Mouse (Mus musculus) midbrain, embryonic 14.5 days (tissue): ENCODE data around the gene H1f0. TPM values are rescaled to one million over a fixed set of nuclear protein-coding genes. Genes with fewer than 3 reads are reported as not detected.
A peak's percentile ranks its signal among the peaks of the same experiment; 100 is the strongest.
"Not testable (repeated sequence)": the region's sequence is repeated elsewhere in the genome, so short reads cannot be mapped to it uniquely, and the experiment has no call there.

Source experiments
- ATAC-seq: fragments of 200-750 bp; cut with Nextera tagmentation; 2 replicates; pipeline ENCODE4 v1.8.0; 2017; ENCODE audit warnings: moderate number of reproducible peaks, moderate library complexity; ENCODE audit not compliant: low FRiP score, low TSS enrichment
- DNase-seq: peaks from one replicate; pipeline ENCODE4 v3.0.0-alpha.2; 2015
- H3K27ac ChIP-seq: fragments of 300-500 bp; sonication (generic); replicated peaks from 2 replicates; pipeline ENCODE4 v1.5.1; 2014; ENCODE audit warnings: mild to moderate bottlenecking, low read depth, low read length, moderate library complexity
- H3K27me3 ChIP-seq: fragments of 300-500 bp; sonication (generic); 2 replicates; pipeline ENCODE4 v1.6.1; 2014; ENCODE audit warnings: low read length, control low read depth, mixed read lengths; ENCODE audit not compliant: control insufficient read depth, insufficient read depth
- H3K36me3 ChIP-seq: fragments of 300-500 bp; sonication (generic); 2 replicates; pipeline ENCODE4 v1.6.1; 2014; ENCODE audit warnings: low read length, control low read depth; ENCODE audit not compliant: control insufficient read depth, insufficient read depth
- H3K4me1 ChIP-seq: fragments of 300-500 bp; sonication (generic); 2 replicates; pipeline ENCODE4 v1.6.1; 2014; ENCODE audit warnings: mild to moderate bottlenecking, antibody characterized with exemption, low read length, control low read depth; ENCODE audit not compliant: control insufficient read depth, insufficient read depth
- H3K4me2 ChIP-seq: fragments of 300-500 bp; sonication (generic); 2 replicates; pipeline ENCODE4 v1.6.1; 2014; ENCODE audit warnings: mild to moderate bottlenecking, low read length, moderate library complexity
- H3K4me3 ChIP-seq: fragments of 300-500 bp; sonication (generic); replicated peaks from 2 replicates; pipeline ENCODE4 v1.5.1; 2014; ENCODE audit warnings: low read depth, low read length
- H3K9ac ChIP-seq: fragments of 300-500 bp; sonication (generic); replicated peaks from 2 replicates; pipeline ENCODE4 v1.6.1; 2014; ENCODE audit warnings: mild to moderate bottlenecking, low read length, moderate library complexity
- H3K9me3 ChIP-seq: fragments of 300-500 bp; sonication (generic); 2 replicates; pipeline ENCODE4 v1.6.1; 2016; ENCODE audit warnings: low read length, control low read depth, mixed read lengths; ENCODE audit not compliant: control insufficient read depth
- WGBS: fragments of 180-500 bp; shearing (Covaris S2); extraction: QIAGEN DNeasy Blood & Tissue Kit; methylation state at CpG from one replicate; pipeline ENCODE4 v1.1.7; 2014; 5-methylcytosine and 5-hydroxymethylcytosine counted together
- polyA plus RNA-seq: library from polyadenylated mRNA; unstranded; fragments of >200 nt; fragmentation: Nextera tagmentation; extraction: Ambion mirVana; gene quantifications from 2 replicates; pipeline ENCODE4 v1.2.1, GENCODE M21; 2014

The H1f0 gene
- polyA plus RNA-seq, 1 experiment from 2014 or later, result 94.4 TPM

DNA sequence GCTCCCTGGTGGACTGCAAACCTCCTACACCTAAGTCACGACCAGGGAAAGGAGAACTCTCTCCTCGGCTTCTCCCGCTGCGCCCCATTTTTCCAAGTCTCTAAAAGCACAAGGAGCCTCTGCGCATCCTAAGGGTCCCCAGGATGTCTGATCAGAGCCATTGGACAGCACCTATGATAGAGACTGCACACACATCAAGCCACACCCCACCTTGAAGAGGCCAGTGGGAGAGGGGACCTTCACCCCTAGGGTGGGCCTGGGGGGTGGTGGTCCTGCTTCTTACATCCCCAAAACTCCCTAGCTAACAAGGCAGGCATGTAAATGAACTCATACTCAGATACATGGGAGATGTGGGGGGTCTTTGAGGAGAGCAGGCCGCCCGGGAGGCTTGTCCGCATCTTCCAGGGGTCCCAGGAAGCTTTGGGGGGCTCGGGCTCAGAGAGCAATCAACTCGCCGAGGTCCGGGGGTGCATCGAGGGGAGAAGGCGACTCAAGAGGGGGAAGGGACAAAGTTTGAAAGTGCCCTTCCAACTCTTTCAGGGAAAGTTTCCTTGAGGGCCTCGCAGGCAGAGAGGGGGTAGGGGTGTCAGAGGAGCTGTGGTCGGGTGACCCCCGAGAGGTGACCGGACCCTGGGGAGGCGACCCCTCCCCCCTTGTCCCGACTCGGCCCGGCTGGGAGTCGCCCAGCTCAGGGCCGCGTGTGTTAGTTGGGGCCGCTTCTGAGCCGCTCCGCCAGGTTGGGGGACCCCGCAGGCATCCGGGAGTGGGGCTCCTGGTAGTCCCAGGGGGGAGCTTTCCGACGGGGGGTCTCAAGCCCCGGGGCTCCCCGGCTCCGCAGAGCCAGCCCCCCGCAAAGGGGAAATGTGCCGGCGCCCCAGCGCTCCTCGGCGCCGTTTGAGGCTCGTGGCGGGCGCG lies 702 bp upstream of the H1f0 start:
- 7% methylated on average over 46 of the region's 46 CpGs for WGBS
- peak overlapping the region; percentile 98 for H3K9ac ChIP-seq
- H3K36me3 ChIP-seq, result no peaks in the 10 kb centered on the region
- peak overlapping the region; percentile 99 for H3K4me2 ChIP-seq
- H3K27me3 ChIP-seq, result no peaks in the 10 kb centered on the region
- H3K9me3 ChIP-seq, result no peaks in the 10 kb centered on the region
- peak overlapping the region; percentile 66 for H3K4me3 ChIP-seq
- DNase-seq (peak; percentile 31), ATAC-seq (peak; percentile 42; the same call in 1 of the 2 replicates)
- peaks cover 32% of the 10 kb centered on the region for H3K4me1 ChIP-seq
- H3K27ac ChIP-seq, result peak overlapping the region; percentile 93

GRCm38 (mm10) chr15:79028823-79029484 lies 704 bp downstream of the H1f0 start:
- H3K4me1 ChIP-seq, result peaks cover 32% of the 10 kb centered on the region
- H3K27ac ChIP-seq, result peak overlapping the region; percentile 93
- 22% methylated on average over 16 of the region's 16 CpGs for WGBS

DNA sequence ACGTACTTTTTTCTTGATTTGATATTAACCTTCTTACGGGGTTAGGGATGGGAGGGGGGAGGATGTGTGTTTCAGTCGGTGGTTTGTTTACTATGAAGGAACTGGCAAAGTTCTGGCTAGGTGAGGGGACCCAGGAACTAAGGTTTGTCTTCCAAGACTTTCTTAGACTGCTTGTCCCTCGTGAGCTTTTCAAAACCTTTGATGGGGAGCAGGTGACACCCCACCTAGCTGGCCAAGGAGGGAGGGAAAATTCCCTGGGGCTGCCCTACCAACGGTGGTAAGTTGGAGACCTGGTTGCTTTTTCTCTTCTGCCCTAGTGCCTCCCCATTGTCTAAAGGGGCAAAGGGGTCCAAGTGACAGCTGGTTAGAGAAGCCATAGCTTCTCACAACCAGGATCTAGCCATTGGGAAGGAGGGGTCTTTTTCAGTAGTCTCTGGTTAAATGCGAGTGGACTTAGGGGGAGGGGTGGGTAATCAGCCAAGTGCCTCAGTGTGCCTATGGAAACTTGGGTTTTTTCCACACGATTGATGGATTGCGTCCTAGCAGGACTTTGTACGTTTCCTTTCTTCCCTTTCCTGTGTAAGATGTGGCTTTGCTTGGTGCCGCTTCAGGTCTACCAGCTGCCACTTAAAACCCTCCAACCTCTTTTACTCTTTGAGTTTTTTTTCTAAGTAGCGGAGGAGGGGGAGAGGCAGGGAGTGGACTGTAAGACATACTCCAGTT lies 1.4 kb downstream of the H1f0 start:
- Histone ChIP-seq H3K36me3 (no peaks in the 10 kb centered on the region), H3K4me2 (peak overlapping the region; percentile 99), H3K27me3 (no peaks in the 10 kb centered on the region), H3K27ac (peak overlapping the region; percentile 26; the same call in 1 of the 2 replicates), H3K9me3 (no peaks in the 10 kb centered on the region), H3K4me1 (peaks cover 32% of the 10 kb centered on the region), H3K9ac (peak overlapping the region; percentile 98), H3K4me3 (peak overlapping the region; percentile 66)
- ATAC-seq (no peak), DNase-seq (peak; percentile 42)
- WGBS, result 7% methylated on average over 11 of the region's 11 CpGs

More at GRCm38 (mm10) chr15:79028823-79029484, 704 bp downstream of the H1f0 start:
- ATAC-seq (no peak), DNase-seq (peak; percentile 20)
- peak overlapping the region; percentile 66 for H3K4me3 ChIP-seq
- H3K36me3 ChIP-seq, result no peaks in the 10 kb centered on the region
- H3K27me3 ChIP-seq, result no peaks in the 10 kb centered on the region
- peak overlapping the region; percentile 99 for H3K4me2 ChIP-seq
- H3K9ac ChIP-seq, result peak overlapping the region; percentile 98
- H3K9me3 ChIP-seq, result no peaks in the 10 kb centered on the region

DNA sequence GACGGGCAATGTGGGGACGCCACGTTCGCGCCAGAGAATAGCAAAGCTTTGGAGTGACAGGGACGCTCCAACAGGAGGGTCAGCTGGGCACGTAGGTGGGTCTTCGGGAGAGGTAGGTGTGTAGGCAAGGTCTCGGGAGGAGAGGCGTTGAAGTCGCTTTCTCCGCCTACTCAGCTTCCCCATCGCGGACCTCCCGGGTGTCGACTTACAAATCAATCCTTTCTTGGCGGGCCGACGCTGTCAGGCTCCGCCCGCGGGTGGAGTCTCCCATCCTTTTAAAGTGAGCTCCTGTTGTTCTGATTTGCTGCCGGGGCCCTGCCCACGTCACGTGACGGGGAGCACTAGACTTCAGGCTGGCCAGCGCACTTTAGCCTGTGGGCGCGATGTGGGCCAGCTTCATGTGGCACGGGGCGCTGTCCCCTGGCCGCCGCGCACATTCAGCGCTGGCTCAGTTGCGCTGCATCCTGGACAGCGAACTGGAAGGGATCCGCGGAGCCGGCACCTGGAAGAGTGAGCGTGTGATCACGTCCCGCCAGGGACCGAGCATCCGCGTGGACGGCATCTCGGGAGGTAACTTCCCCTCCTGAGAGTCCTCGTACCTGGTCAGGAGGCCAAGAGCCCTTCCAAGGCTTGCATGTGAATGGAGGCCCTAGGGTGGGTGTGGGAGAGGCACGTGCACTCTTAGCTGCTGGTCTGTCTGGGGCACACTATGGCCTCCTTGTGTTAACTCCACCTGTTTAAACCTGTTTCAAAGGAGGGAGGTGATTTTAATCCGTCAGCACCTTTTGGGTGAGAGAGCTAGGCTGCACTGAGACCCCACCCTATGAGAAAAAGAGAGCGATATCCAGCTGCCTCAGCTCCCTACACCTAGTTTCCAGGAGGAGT lies 2.5 kb downstream of the H1f0 start:
- Histone ChIP-seq H3K9ac (peak overlapping the region; percentile 62), H3K9me3 (no peaks in the 10 kb centered on the region), H3K36me3 (no peaks in the 10 kb centered on the region; the same call in 1 of the 2 replicates), H3K4me3 (peak overlapping the region; percentile 66), H3K4me1 (peaks cover 29% of the 10 kb centered on the region), H3K27ac (0 out of 2 replicates have a peak overlapping the region, but pooled peaks have one; percentile 26), H3K4me2 (peak overlapping the region; percentile 99), H3K27me3 (no peaks in the 10 kb centered on the region)
- ATAC-seq (peak; percentile 67), DNase-seq (peak; percentile 93)
- under 1% methylated on average over 52 of the region's 52 CpGs for WGBS

GRCm38 (mm10) chr15:79031908-79032307 lies 3.7 kb downstream of the H1f0 start:
- not testable (repeated sequence) for DNase-seq, H3K27me3 ChIP-seq, H3K27ac ChIP-seq, H3K36me3 ChIP-seq, H3K9ac ChIP-seq, ATAC-seq, H3K4me3 ChIP-seq, H3K9me3 ChIP-seq
- Histone ChIP-seq H3K4me2 (peak overlapping the region; percentile 21; the same call in 1 of the 2 replicates), H3K4me1 (peaks cover 27% of the 10 kb centered on the region)
- WGBS, result 87% methylated on average over 5 of the region's 5 CpGs

DNA sequence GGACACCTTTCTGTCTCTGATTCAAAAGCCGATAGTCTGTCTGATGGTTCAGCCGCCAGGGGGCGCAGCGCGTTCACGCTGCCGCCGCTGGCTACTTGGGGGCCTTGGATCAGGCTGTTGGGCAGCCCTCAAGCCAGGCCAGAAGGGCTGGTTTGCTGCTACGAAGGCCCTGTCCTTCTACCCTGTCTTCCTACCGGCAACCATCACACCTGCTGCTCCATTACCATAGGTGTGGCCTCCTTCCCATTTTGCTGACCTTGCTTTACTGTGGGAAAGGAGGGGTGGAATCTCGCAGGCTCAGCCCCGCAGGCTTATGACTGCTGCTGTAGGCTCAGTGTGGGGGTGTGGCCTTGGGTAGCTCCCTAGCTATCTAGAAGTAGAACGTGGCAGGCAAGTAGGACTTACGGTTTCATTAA lies 9.7 kb downstream of the H1f0 start:
- DNase-seq (peak; percentile 84), ATAC-seq (no peak)
- no peaks in the 10 kb centered on the region for H3K9me3 ChIP-seq
- H3K9ac ChIP-seq, result no peak overlapping the region
- no peak overlapping the region for H3K4me2 ChIP-seq
- H3K27me3 ChIP-seq, result peaks cover 23% of the 10 kb centered on the region
- no peak overlapping the region for H3K27ac ChIP-seq
- no peaks in the 10 kb centered on the region; the same call in none of the 2 replicates for H3K4me1 ChIP-seq
- WGBS, result 14% methylated on average over 14 of the region's 14 CpGs
- H3K36me3 ChIP-seq, result peaks cover 2% of the 10 kb centered on the region; the same call in 1 of the 2 replicates
- H3K4me3 ChIP-seq, result no peak overlapping the region

- WGBS, result 61% methylated on average over 10 of the region's 10 CpGs
- DNase-seq (no peak), ATAC-seq (no peak)
- H3K36me3 ChIP-seq, result peaks cover 2% of the 10 kb centered on the region; the same call in 1 of the 2 replicates
- H3K4me1 ChIP-seq, result no peaks in the 10 kb centered on the region; the same call in none of the 2 replicates
- H3K9me3 ChIP-seq, result no peaks in the 10 kb centered on the region
- H3K27ac ChIP-seq, result no peak overlapping the region
- no peak overlapping the region for H3K9ac ChIP-seq
- H3K4me3 ChIP-seq, result no peak overlapping the region
- no peak overlapping the region for H3K4me2 ChIP-seq
- H3K27me3 ChIP-seq, result peaks cover 27% of the 10 kb centered on the region
Measured at GRCm38 (mm10) chr15:79038331-79038730, 10.1 kb downstream of the H1f0 start.
